26 mouse cellular contexts compared by ENCODE assay signal in the genomic region with DNA sequence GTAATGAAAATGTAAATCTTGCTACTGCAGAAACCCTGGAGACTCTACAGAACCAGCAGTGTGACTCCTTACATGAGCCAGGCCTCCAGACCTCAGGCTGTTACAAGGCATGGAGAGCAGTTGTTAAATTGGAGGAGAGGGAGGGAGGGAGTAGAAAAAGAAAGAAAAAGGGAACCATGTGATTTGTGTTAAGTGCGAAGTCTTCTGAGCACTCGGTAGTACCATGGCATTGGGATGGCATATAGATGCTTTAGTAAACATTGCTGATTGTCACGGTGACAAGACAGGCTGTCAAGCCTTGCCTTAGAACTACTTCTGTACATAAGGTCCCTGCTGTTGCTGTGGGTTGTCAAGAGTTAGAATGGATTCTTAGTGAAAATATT.
"Had no signal": no experiment of that assay in that cellular context is flagged by ENCODE, and none has a peak within 500 bp of the region (broad histone marks: within the 10 kb centered on the region; RNA-seq: fewer than 3 reads in every experiment).

No protein-coding gene starts in this region.

- H3K27ac ChIP-seq: gastrocnemius, adult 2 months; heart, embryonic 10.5 days; hindbrain, embryonic 10.5 days; hindbrain, embryonic 12.5 days; hindbrain, embryonic 14.5 days; intestine, embryonic 15.5 days; layer of hippocampus, adult 2 months; left cerebral cortex, adult 2 months; limb, embryonic 10.5 days; limb, embryonic 12.5 days; liver, embryonic 13.5 days had no signal

- H3K4me3 ChIP-seq: gastrocnemius, adult 2 months; heart, embryonic 10.5 days; heart, embryonic 12.5 days; hindbrain, embryonic 10.5 days; hindbrain, embryonic 12.5 days; intestine, embryonic 15.5 days; layer of hippocampus, adult 2 months; left cerebral cortex, adult 2 months; limb, embryonic 10.5 days; limb, embryonic 12.5 days; liver, embryonic 13.5 days had no signal

- H3K36me3 ChIP-seq: heart, embryonic 10.5 days; heart, embryonic 12.5 days; hindbrain, embryonic 10.5 days; hindbrain, embryonic 12.5 days; intestine, embryonic 15.5 days; limb, embryonic 10.5 days; limb, embryonic 12.5 days; liver, embryonic 13.5 days had no signal

- H3K9ac ChIP-seq: heart, embryonic 12.5 days; hindbrain, embryonic 12.5 days; hindbrain, embryonic 14.5 days; intestine, embryonic 15.5 days; limb, embryonic 12.5 days; liver, embryonic 13.5 days had no signal

- H3K4me2 ChIP-seq: heart, embryonic 12.5 days; hindbrain, embryonic 12.5 days; hindbrain, embryonic 14.5 days; intestine, embryonic 15.5 days; limb, embryonic 12.5 days; liver, embryonic 11.5 days; liver, embryonic 13.5 days had no signal

- H3K9me3 ChIP-seq: heart, embryonic 10.5 days; heart, embryonic 12.5 days; hindbrain, embryonic 10.5 days; hindbrain, embryonic 12.5 days; intestine, embryonic 15.5 days; limb, embryonic 10.5 days; limb, embryonic 12.5 days; liver, embryonic 13.5 days had no signal

- ATAC-seq: inflammation-experienced regulatory T-cells, adult 6 months; intestine, embryonic 15.5 days; intestine, postnatal 0 days had no signal

- H3K27me3 ChIP-seq: heart, embryonic 12.5 days; hindbrain, embryonic 12.5 days; intestine, embryonic 15.5 days; liver, embryonic 13.5 days had no signal

- DNase-seq: gastrocnemius, adult 2 months; gastrocnemius, postnatal 10 days; gastrocnemius, postnatal 25 days; heart, adult 18-20 months; heart, postnatal 10 days; heart, postnatal 4 days; kidney, adult 18-20 months; kidney, adult 8-10 months; kidney, postnatal 10 days; kidney, postnatal 25 days; kidney, postnatal 4 days; liver; liver, embryonic 13.5 days had no signal

- H3K4me1 ChIP-seq: heart, embryonic 10.5 days; heart, embryonic 12.5 days; hindbrain, embryonic 10.5 days; hindbrain, embryonic 12.5 days; intestine, embryonic 15.5 days; limb, embryonic 10.5 days; limb, embryonic 12.5 days; liver, embryonic 13.5 days had no signal
